Mouse (Mus musculus) liver, embryonic 12.5 days (tissue): ENCODE measurements around the gene Qtrt1. TPM values are rescaled to one million over a fixed set of nuclear protein-coding genes. Genes with fewer than 3 reads are reported as not detected.

ENCODE experiments used
- ATAC-seq: fragments of 200-750 bp; cut with Nextera tagmentation; 2 replicates; pipeline ENCODE4 v1.8.0; 2017; ENCODE audit warnings: moderate number of reproducible peaks, mild to moderate bottlenecking, moderate library complexity
- H3K27ac ChIP-seq: fragments of 300-500 bp; sonication (generic); 2 replicates; pipeline ENCODE4 v1.5.1; 2016; ENCODE audit warnings: mild to moderate bottlenecking
- H3K27me3 ChIP-seq: fragments of 300-500 bp; sonication (generic); replicated peaks from 2 replicates; pipeline ENCODE4 v1.6.1; 2016; ENCODE audit warnings: mild to moderate bottlenecking, moderate library complexity
- H3K36me3 ChIP-seq: fragments of 300-500 bp; sonication (generic); 2 replicates; pipeline ENCODE4 v1.6.1; 2016; ENCODE audit warnings: mild to moderate bottlenecking, moderate library complexity
- H3K4me1 ChIP-seq: fragments of 300-500 bp; sonication (generic); 2 replicates; pipeline ENCODE4 v1.6.1; 2016
- H3K4me2 ChIP-seq: fragments of 300-500 bp; sonication (generic); 2 replicates; pipeline ENCODE4 v1.6.1; 2016; ENCODE audit warnings: mild to moderate bottlenecking, moderate library complexity
- H3K4me3 ChIP-seq: fragments of 300-500 bp; sonication (generic); 2 replicates; pipeline ENCODE4 v1.5.1; 2016; ENCODE audit warnings: mild to moderate bottlenecking, moderate library complexity
- H3K9ac ChIP-seq: fragments of 300-500 bp; sonication (generic); 2 replicates; pipeline ENCODE4 v1.6.1; 2016; ENCODE audit warnings: mild to moderate bottlenecking, moderate library complexity
- H3K9me3 ChIP-seq: fragments of 300-500 bp; sonication (generic); replicated peaks from 2 replicates; pipeline ENCODE4 v1.6.1; 2016; ENCODE audit warnings: mild to moderate bottlenecking, moderate library complexity
- whole genome bisulfite sequencing: fragments of 180-500 bp; shearing (Covaris S2); methylation state at CpG from one replicate; pipeline ENCODE4 v1.1.7; 2016; ENCODE audit not compliant: insufficient replicate concordance; 5-methylcytosine and 5-hydroxymethylcytosine counted together
- polyA plus RNA-seq: library from polyadenylated mRNA; unstranded; fragments of >200 nt; fragmentation: Nextera tagmentation; extraction: Ambion mirVana; gene quantifications from 2 replicates; pipeline ENCODE4 v1.2.1, GENCODE M21; 2016

Gene Qtrt1
- polyA plus RNA-seq, 1 experiment from 2014 or later = 32.7 TPM

DNA sequence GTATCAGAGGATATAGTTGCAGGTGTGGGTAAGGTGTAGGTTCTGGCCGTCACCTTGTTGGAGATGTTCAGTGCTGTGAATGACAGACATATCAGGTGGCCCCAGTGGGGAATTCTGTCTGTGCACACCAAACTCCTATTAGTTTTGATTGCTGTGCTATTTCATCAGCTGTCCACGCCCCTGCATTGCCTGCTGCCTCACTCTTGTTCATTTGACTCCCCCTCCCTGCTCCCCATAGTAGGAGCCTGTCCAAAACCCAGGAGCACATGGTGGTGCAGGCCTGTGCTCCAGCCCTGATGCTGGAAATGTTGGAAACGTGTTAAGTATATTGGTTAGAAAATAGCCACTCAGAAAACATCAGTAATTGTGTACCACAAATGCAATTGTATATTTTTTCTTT, 27.8 kb downstream of the Qtrt1 start:
- 67% methylated on average over 3 of the region's 3 CpGs for WGBS
- no peaks in the 10 kb centered on the region for H3K9me3 ChIP-seq
- H3K27ac ChIP-seq = no peak overlapping the region
- H3K4me2 ChIP-seq = no peak overlapping the region
- H3K36me3 ChIP-seq = peaks cover 8% of the 10 kb centered on the region
- H3K4me1 ChIP-seq = peaks cover 55% of the 10 kb centered on the region
- no peak for ATAC-seq
- no peak overlapping the region for H3K9ac ChIP-seq
- no peaks in the 10 kb centered on the region for H3K27me3 ChIP-seq
- no peak overlapping the region for H3K4me3 ChIP-seq

DNA sequence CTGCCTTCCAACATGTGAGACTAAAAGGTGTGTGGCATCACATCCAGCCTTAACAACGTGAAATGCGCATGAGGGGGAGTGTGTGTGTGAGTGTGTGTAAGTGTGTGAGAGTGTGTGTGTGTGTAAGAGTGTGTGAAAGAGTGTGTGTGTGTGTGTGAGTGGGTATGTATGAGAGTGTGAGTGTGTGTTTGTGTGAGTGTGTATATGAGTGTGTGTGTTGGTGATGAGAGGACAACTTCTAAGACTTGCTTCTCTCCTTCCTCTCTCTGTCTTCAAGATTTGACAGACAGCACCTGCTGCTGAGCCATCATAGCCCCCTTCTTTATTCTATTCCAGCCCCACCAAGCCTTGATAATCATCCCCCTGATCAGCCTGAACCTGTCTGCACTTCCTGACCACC, 28.3 kb downstream of the Qtrt1 start:
- H3K27me3 ChIP-seq = no peaks in the 10 kb centered on the region
- no peak overlapping the region for H3K4me2 ChIP-seq
- H3K27ac ChIP-seq = no peak overlapping the region
- H3K9me3 ChIP-seq = no peaks in the 10 kb centered on the region
- H3K4me1 ChIP-seq = peaks cover 55% of the 10 kb centered on the region
- 81% methylated on average over 2 of the region's 2 CpGs for WGBS
- H3K4me3 ChIP-seq = no peak overlapping the region
- peaks cover 10% of the 10 kb centered on the region for H3K36me3 ChIP-seq
- ATAC-seq = no peak
- no peak overlapping the region for H3K9ac ChIP-seq

DNA sequence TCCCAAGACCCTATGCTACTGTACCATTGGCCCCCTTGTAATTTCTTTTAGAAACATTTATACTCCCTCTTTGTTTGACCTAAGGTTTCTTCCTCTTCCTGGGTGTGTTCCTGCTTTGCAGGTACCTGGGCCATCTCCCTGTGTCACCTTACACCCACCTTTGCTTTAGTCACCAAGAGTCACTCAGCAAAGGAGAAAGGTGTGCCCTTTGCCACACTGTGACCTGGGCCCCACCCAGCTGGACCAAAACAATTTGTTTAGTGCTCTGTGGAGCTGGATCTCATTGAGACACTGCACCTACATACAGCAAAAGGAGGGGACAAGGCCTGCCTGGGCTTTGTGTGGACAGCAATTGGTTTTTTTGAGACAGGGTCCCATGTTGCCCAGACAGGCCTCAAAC, 28.8 kb downstream of the Qtrt1 start:
- H3K9me3 ChIP-seq = no peaks in the 10 kb centered on the region
- H3K4me1 ChIP-seq = peaks cover 52% of the 10 kb centered on the region
- H3K4me2 ChIP-seq = no peak overlapping the region
- no peak overlapping the region for H3K27ac ChIP-seq
- no peak overlapping the region for H3K9ac ChIP-seq
- no peak for ATAC-seq
- no peak overlapping the region for H3K4me3 ChIP-seq
- H3K27me3 ChIP-seq = no peaks in the 10 kb centered on the region
- peaks cover 12% of the 10 kb centered on the region for H3K36me3 ChIP-seq

DNA sequence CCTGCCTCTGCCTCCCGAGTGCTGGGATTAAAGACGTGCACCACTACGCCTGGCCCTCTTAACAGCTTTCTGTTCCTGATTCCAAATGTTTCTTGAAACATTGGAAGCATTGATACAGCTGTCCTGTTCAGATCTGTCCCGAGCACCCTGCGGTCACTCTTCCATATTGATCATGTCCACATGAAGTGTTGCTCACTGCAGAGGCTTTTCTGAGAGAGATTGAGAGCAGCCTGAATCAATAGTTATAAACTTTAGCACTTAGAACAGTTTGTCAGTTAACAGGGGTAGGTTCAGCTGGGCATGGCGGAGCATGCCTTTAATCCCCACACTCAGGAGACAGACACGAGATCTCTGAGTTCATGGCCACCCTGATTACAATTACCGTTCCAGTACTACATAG, 32.2 kb downstream of the Qtrt1 start:
- H3K27ac ChIP-seq = no peak overlapping the region
- peaks cover 44% of the 10 kb centered on the region for H3K4me1 ChIP-seq
- H3K4me3 ChIP-seq = no peak overlapping the region
- 88% methylated on average over 8 of the region's 8 CpGs for WGBS
- no peak for ATAC-seq
- H3K9me3 ChIP-seq = no peaks in the 10 kb centered on the region
- H3K9ac ChIP-seq = no peak overlapping the region
- H3K36me3 ChIP-seq = peaks cover 25% of the 10 kb centered on the region
- H3K27me3 ChIP-seq = no peaks in the 10 kb centered on the region
- no peak overlapping the region for H3K4me2 ChIP-seq

DNA sequence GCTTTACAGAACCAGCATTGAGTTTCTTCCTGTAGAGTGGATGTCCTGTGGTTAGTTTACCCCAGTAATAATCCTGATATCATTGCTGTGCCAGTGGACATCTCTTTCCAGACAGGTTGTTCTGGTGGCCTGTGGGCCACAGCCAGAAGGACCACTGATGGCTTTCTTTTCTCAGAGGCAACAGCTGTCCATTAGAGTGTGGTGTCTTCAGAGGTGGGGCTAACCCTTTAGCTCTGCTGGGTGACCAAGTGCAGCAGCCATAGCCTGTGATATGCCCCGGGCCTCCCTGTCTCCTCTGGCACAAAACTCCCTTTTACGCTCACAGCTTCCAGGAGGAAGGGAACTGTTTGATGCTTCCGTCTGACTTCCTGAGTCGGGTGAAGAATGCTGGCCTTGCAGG, 32.9 kb downstream of the Qtrt1 start:
- no peak for ATAC-seq
- Histone ChIP-seq H3K36me3 (peaks cover 30% of the 10 kb centered on the region), H3K4me1 (peaks cover 44% of the 10 kb centered on the region), H3K9me3 (no peaks in the 10 kb centered on the region), H3K4me2 (no peak overlapping the region), H3K4me3 (no peak overlapping the region), H3K9ac (no peak overlapping the region), H3K27me3 (no peaks in the 10 kb centered on the region), H3K27ac (no peak overlapping the region)
- WGBS = 78% methylated on average over 4 of the region's 4 CpGs

DNA sequence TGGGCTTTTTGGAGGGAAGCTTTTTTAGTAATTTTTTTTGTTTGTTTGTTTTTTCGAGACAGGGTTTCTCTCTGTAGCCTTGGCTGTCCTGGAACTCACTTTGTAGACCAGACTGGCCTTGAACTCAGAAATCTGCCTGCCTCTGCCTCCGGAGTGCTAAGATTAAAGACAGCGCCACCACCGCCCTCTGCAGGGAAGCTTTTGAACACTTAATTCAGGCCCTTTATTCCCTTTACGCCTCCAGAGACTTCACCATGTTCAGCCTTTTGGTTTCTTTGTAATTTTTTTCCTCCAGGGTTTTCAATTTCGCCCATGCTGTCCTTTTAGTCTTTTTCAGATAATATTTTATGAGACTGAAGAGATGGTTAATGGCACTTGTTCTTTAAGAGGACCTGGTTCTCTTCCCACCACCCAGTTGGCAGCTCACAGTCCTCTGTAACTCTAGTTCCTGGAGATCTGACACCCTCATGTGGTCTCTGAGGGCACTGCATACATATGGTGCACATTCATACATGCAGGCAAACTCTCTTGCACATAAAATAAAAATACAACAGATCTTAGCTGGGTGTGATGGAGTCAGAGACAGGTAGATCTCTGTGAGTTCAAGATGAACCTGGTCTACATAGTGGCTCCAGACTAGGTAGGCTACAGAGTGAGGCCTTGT, 33.6 kb downstream of the Qtrt1 start:
- ATAC-seq = no peak
- WGBS = 88% methylated on average over 6 of the region's 6 CpGs
- H3K9me3 ChIP-seq = no peaks in the 10 kb centered on the region
- H3K4me3 ChIP-seq = no peak overlapping the region
- no peak overlapping the region for H3K4me2 ChIP-seq
- peaks cover 44% of the 10 kb centered on the region for H3K4me1 ChIP-seq
- peaks cover 34% of the 10 kb centered on the region for H3K36me3 ChIP-seq
- no peak overlapping the region for H3K27ac ChIP-seq
- H3K9ac ChIP-seq = no peak overlapping the region
- H3K27me3 ChIP-seq = no peaks in the 10 kb centered on the region

DNA sequence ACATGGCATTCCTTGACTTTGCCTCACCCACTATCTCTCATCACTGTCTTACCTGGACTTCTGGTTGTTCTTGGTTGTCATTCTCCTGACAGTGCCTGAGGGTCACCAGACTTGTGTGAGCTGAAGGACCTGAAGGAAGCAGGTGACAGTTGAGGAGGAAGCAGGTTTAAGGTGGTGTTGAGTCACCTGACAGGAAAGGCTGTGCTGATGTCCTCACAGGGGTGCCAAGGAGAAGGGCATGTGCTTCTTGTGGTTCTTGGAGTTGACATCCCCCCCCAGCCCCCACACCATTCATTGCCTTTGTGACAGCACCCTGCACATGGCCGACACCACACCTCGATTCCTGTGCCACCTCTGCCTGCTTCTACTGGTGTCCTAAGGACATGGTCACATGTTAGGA, 36.1 kb downstream of the Qtrt1 start:
- no peaks in the 10 kb centered on the region for H3K9me3 ChIP-seq
- no peak overlapping the region for H3K4me3 ChIP-seq
- peaks cover 34% of the 10 kb centered on the region for H3K36me3 ChIP-seq
- no peak overlapping the region for H3K9ac ChIP-seq
- WGBS = 86% methylated on average over 2 of the region's 2 CpGs
- no peak overlapping the region for H3K4me2 ChIP-seq
- no peak overlapping the region for H3K27ac ChIP-seq
- H3K27me3 ChIP-seq = no peaks in the 10 kb centered on the region
- H3K4me1 ChIP-seq = peaks cover 66% of the 10 kb centered on the region
- ATAC-seq = no peak

DNA sequence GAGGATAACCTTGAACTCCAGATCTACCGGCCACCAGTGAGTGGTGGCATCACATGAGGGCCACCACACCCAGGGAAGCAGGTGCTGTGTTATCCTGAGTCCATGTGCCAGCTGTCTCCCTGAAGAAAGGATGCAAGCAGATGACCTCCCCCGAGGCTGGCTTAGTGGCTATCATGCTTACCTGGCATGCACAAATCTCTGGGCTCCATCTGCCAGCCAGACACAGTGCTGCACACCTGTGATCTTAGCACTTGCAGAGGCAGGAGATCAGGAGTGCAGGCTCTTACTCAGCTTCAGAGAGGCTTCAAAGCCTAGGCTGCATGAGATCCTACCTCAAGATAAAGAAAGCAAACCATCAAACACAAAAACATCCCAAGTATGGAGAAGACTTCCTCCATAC, 38.1 kb downstream of the Qtrt1 start:
- no peak for ATAC-seq
- H3K27me3 ChIP-seq = no peaks in the 10 kb centered on the region
- peaks cover 75% of the 10 kb centered on the region for H3K4me1 ChIP-seq
- peaks cover 32% of the 10 kb centered on the region for H3K36me3 ChIP-seq
- no peak overlapping the region for H3K27ac ChIP-seq
- no peak overlapping the region for H3K9ac ChIP-seq
- H3K4me3 ChIP-seq = no peak overlapping the region
- H3K9me3 ChIP-seq = no peaks in the 10 kb centered on the region
- 59% methylated on average over 2 of the region's 2 CpGs for WGBS
- H3K4me2 ChIP-seq = no peak overlapping the region

DNA sequence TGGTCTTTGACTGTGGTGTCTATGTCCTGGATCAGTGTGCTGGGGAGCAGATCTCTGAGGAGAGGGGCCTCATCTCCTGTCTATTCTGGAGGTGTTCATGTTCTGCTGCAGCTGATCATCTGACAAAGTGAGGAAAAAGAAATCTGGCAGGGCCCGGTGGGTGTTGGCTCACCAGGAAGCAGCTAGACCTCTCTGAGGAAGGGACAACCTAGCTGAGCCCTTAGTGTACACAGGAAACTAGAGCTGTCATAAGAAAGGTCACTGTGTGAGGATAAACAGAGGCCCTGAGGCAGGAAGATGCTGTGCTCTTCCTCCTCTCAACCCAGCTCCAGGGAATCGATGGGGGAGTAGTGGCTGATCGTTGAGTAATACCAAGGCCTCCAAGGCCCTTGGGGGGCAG, 38.6 kb downstream of the Qtrt1 start:
- Histone ChIP-seq H3K4me1 (peaks cover 80% of the 10 kb centered on the region), H3K9ac (no peak overlapping the region), H3K27me3 (no peaks in the 10 kb centered on the region), H3K4me2 (no peak overlapping the region), H3K36me3 (peaks cover 26% of the 10 kb centered on the region), H3K9me3 (no peaks in the 10 kb centered on the region), H3K4me3 (no peak overlapping the region), H3K27ac (peak overlapping the region; percentile 47; the same call in 1 of the 2 replicates)
- no peak for ATAC-seq
- 38% methylated on average over 3 of the region's 3 CpGs for WGBS

DNA sequence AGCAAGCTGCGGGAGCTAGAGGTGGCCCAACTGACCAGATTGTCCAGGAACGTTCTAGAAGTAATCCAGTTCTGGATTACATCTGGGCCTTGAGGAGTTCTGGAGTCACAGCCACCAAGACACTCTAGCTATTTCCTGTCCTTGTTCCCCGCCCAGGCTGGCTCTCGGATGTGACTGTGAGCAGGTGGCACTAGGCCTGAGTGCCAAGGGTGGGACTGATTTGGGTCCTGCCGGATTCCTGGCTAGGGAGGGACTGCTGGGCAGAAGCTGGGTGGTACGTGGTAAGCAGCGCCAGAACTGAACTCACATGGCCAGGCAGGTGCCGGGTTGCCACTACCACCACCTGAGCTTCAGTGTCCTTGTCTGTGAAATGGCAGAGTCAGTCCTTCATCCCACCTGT, 39.8 kb downstream of the Qtrt1 start:
- Histone ChIP-seq H3K27ac (peak overlapping the region; percentile 65), H3K36me3 (peaks cover 23% of the 10 kb centered on the region), H3K4me1 (peaks cover 86% of the 10 kb centered on the region), H3K4me3 (no peak overlapping the region), H3K9me3 (no peaks in the 10 kb centered on the region), H3K9ac (0 out of 2 replicates have a peak overlapping the region, but pooled peaks have one; percentile 50), H3K27me3 (no peaks in the 10 kb centered on the region), H3K4me2 (peak overlapping the region; percentile 41)
- 78% methylated on average over 8 of the region's 8 CpGs for WGBS
- ATAC-seq = no peak

DNA sequence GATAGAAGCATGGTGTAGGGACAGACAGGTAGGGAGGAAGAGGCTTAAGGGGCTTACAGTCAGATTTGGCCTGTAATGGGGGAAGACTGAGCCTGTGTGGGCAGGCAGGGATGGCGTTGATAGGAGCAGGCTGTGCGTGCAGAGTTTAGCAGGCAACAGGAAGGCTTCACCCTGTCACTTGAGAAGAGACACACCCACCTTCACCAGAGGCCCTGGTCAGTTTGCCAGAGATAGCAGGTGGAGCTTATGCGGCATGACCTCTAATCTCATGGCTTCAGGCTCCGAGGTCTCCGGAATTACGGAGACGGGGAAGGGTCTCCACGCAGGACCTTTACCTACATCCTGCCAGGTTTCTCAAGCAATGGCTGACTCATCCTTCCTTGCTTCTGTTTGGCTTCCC, 40.2 kb downstream of the Qtrt1 start:
- Histone ChIP-seq H3K4me1 (peaks cover 87% of the 10 kb centered on the region), H3K9me3 (no peaks in the 10 kb centered on the region), H3K9ac (0 out of 2 replicates have a peak overlapping the region, but pooled peaks have one; percentile 50), H3K27me3 (no peaks in the 10 kb centered on the region), H3K36me3 (peaks cover 23% of the 10 kb centered on the region), H3K4me2 (peak overlapping the region; percentile 41), H3K4me3 (no peak overlapping the region), H3K27ac (peak overlapping the region; percentile 65)
- WGBS = 8% methylated on average over 8 of the region's 8 CpGs
- ATAC-seq = peak; percentile 83

DNA sequence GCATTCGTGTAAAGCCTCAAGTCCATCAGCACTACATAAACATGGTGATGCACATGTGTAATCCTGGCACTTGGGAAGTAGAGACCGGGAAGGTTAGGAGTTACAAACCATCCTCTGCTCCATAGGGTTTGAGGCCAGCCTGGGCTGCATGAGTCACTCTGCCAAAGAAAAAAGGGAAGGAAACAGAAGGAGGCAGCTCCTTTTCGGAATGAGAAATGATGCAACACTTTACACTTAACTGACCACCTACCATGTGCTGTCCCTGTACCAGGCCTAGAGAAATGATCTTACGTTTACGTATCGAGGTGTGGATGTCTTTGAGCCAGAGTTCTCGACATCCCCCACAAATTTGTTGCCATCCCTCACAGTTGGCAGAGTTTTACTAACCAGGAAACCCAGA, 41.4 kb downstream of the Qtrt1 start:
- Histone ChIP-seq H3K36me3 (peaks cover 20% of the 10 kb centered on the region), H3K4me1 (peaks cover 78% of the 10 kb centered on the region), H3K9ac (no peak overlapping the region), H3K9me3 (no peaks in the 10 kb centered on the region), H3K4me3 (no peak overlapping the region), H3K4me2 (no peak overlapping the region), H3K27ac (peak overlapping the region; percentile 65; the same call in 1 of the 2 replicates), H3K27me3 (no peaks in the 10 kb centered on the region)
- WGBS = 47% methylated on average over 7 of the region's 7 CpGs
- no peak for ATAC-seq

DNA sequence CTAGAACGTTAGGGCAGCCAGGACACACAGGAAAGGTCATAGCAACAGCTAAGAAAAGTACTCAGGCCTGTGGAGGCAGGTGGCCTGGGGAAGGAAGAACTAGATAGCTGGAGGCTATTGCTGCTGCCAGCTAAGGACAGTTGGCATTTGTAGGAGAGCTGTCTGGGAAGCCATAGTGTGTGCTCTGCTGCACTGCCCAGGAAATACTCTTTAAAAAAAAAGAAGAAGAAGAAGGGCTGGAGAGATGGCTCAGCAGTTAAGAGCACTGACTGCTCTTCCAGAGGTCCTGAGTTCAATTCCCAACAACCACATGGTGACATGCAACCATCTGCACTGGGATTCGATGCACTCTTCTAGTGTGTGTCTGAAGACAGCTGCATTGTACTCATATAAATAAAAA, 41.8 kb downstream of the Qtrt1 start:
- Histone ChIP-seq H3K4me2 (no peak overlapping the region), H3K27me3 (no peaks in the 10 kb centered on the region), H3K9me3 (no peaks in the 10 kb centered on the region), H3K27ac (peak overlapping the region; percentile 53; the same call in 1 of the 2 replicates), H3K36me3 (peaks cover 24% of the 10 kb centered on the region), H3K4me3 (no peak overlapping the region), H3K9ac (no peak overlapping the region), H3K4me1 (peaks cover 74% of the 10 kb centered on the region)
- ATAC-seq = no peak
- WGBS = 49% methylated on average over 2 of the region's 2 CpGs
